Mouse (Mus musculus) adrenal gland, postnatal 14 days (tissue): ENCODE results near the gene Zfp830. TPM values are rescaled to one million over a fixed set of nuclear protein-coding genes. Genes with fewer than 3 reads are reported as not detected.

Experiments
- total RNA-seq: library from RNA; stranded (reverse); gene quantifications from 2 replicates; pipeline ENCODE4 v1.2.3, GENCODE M21; 2021

Zfp830 gene
- total RNA-seq, 1 experiment from 2014 or later = 20.1 TPM

Other genes with a start within 250 kb of the Zfp830 start
- 0.59 and 0.64 TPM in 2 replicates for gene Cct6b, start within 50 bp of the Zfp830 start, total RNA-seq
- 22.0 and 22.5 TPM in 2 replicates for gene Lig3, start 16.8 kb downstream of the Zfp830 start, total RNA-seq
- gene Rffl, start 106.9 kb downstream of the Zfp830 start, total RNA-seq = 7.8 and 11.8 TPM in 2 replicates
- gene Rad51d, start 126.3 kb downstream of the Zfp830 start, total RNA-seq = 15.0 and 15.4 TPM in 2 replicates
- 0.15 and 0.23 TPM in 2 replicates for gene Fndc8, start 127.8 kb downstream of the Zfp830 start, total RNA-seq
- gene Nle1, start 144.1 kb downstream of the Zfp830 start, total RNA-seq = 17.7 and 26.5 TPM in 2 replicates
- 18.7 and 24.2 TPM in 2 replicates for gene Unc45b, start 146.2 kb downstream of the Zfp830 start, total RNA-seq
- gene Slfn5, start 187.0 kb downstream of the Zfp830 start, total RNA-seq = 56.2 and 66.5 TPM in 2 replicates
- gene Slfn9, start 227.5 kb downstream of the Zfp830 start, total RNA-seq = 10.8 and 10.9 TPM in 2 replicates